Mouse (Mus musculus) megakaryocyte, embryonic 14.5 days (primary cell): ENCODE measurements at regions not wholly inside any gene's neighbourhood (a gene's known extent, or its start where the extent isn't known, plus 50 kb on each side); places are given as distances from the start of the nearest gene placed in this dataset.

Experiments used
- FLI1 ChIP-seq: IDR thresholded peaks from 2 replicates; pipeline ENCODE4 v1.6.1; 2012; ENCODE audit warnings: low read length, inconsistent platforms, mixed read lengths
- GATA1 ChIP-seq: IDR thresholded peaks from 3 replicates; pipeline ENCODE4 v1.6.1; 2012; ENCODE audit warnings: mixed read lengths, low read length, inconsistent platforms, borderline replicate concordance

DNA sequence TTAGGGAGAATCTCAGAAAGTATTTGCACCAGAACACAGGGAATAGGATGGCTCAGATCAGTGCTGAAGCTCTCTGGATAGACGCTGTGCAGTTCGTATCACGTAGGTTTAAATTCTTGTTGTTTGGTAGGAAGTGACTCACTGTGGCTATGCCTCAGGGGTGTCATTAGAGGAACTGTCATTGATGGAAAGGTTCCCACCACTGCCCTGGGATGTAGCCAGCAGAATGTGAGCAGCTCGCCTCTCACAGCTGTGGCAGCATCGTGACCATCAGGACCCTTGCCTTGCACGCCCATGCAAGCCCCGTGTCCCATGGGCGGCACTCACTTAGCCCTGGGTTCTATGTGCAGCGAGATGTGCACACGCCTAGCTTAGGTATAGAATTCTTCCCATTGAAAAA, 651.6 kb upstream of the Gm19410 start:
- TF ChIP-seq GATA1 (no peak), FLI1 (no peak)
